Mouse (Mus musculus) hindbrain, embryonic 13.5 days (tissue): ENCODE data around the gene Mepce. TPM values are rescaled to one million over a fixed set of nuclear protein-coding genes. Genes with fewer than 3 reads are reported as not detected.

Experiments used
- ATAC-seq: fragments of 200-750 bp; cut with Nextera tagmentation; 2 replicates; pipeline ENCODE4 v1.8.0; 2017; ENCODE audit warnings: moderate TSS enrichment; ENCODE audit not compliant: low FRiP score
- H3K27ac ChIP-seq: fragments of 300-500 bp; sonication (generic); 2 replicates; pipeline ENCODE4 v1.5.1; 2015; ENCODE audit warnings: inconsistent platforms, mild to moderate bottlenecking, moderate library complexity
- H3K27me3 ChIP-seq: fragments of 300-500 bp; sonication (generic); 2 replicates; pipeline ENCODE4 v1.6.1; 2015; ENCODE audit warnings: mild to moderate bottlenecking, inconsistent platforms
- H3K36me3 ChIP-seq: fragments of 300-500 bp; sonication (generic); 2 replicates; pipeline ENCODE4 v1.6.1; 2015; ENCODE audit warnings: mild to moderate bottlenecking, inconsistent platforms
- H3K4me1 ChIP-seq: fragments of 300-500 bp; sonication (generic); replicated peaks from 2 replicates; pipeline ENCODE4 v1.6.1; 2015; ENCODE audit warnings: inconsistent platforms
- H3K4me2 ChIP-seq: fragments of 300-500 bp; sonication (generic); 2 replicates; pipeline ENCODE4 v1.6.1; 2015; ENCODE audit warnings: inconsistent platforms, mild to moderate bottlenecking, moderate library complexity
- H3K4me3 ChIP-seq: fragments of 300-500 bp; sonication (generic); 2 replicates; pipeline ENCODE4 v1.5.1; 2015; ENCODE audit warnings: mild to moderate bottlenecking, inconsistent platforms
- H3K9ac ChIP-seq: fragments of 300-500 bp; sonication (generic); 2 replicates; pipeline ENCODE4 v1.6.1; 2015; ENCODE audit warnings: mild to moderate bottlenecking, inconsistent platforms
- H3K9me3 ChIP-seq: fragments of 300-500 bp; sonication (generic); 2 replicates; pipeline ENCODE4 v1.6.1; 2016; ENCODE audit warnings: inconsistent platforms
- WGBS: fragments of 180-500 bp; shearing (Covaris S2); methylation state at CpG from one replicate; pipeline ENCODE4 v1.1.7; 2015; 5-methylcytosine and 5-hydroxymethylcytosine counted together
- polyA plus RNA-seq: library from polyadenylated mRNA; unstranded; fragments of >200 nt; fragmentation: Nextera tagmentation; extraction: Ambion mirVana; gene quantifications from 2 replicates; pipeline ENCODE4 v1.2.1, GENCODE M21; 2015

Mepce gene
- polyA plus RNA-seq, 1 experiment from 2014 or later = 10.7 TPM

GRCm38 (mm10) chr5:137822602-137823001, 35.1 kb upstream of the Mepce start:
- no peak for ATAC-seq
- H3K9ac ChIP-seq = no peak overlapping the region
- H3K36me3 ChIP-seq = no peaks in the 10 kb centered on the region
- H3K27ac ChIP-seq = no peak overlapping the region
- H3K4me1 ChIP-seq = no peaks in the 10 kb centered on the region
- WGBS = 89% methylated on average over 1 of the region's 1 CpGs
- H3K27me3 ChIP-seq = no peaks in the 10 kb centered on the region
- H3K4me3 ChIP-seq = no peak overlapping the region
- H3K4me2 ChIP-seq = no peak overlapping the region
- no peaks in the 10 kb centered on the region for H3K9me3 ChIP-seq

GRCm38 (mm10) chr5:137822126-137822525, 34.7 kb upstream of the Mepce start:
- Histone ChIP-seq H3K27me3 (no peaks in the 10 kb centered on the region), H3K27ac (no peak overlapping the region), H3K4me3 (no peak overlapping the region), H3K4me2 (no peak overlapping the region), H3K9me3 (no peaks in the 10 kb centered on the region), H3K9ac (no peak overlapping the region), H3K36me3 (no peaks in the 10 kb centered on the region), H3K4me1 (no peaks in the 10 kb centered on the region)
- ATAC-seq = no peak
- WGBS = 67% methylated on average over 4 of the region's 4 CpGs

GRCm38 (mm10) chr5:137817466-137818222, 30.2 kb upstream of the Mepce start:
- Histone ChIP-seq H3K4me1 (no peaks in the 10 kb centered on the region), H3K9me3 (no peaks in the 10 kb centered on the region), H3K27me3 (no peaks in the 10 kb centered on the region), H3K4me2 (no peak overlapping the region), H3K36me3 (no peaks in the 10 kb centered on the region), H3K4me3 (no peak overlapping the region), H3K27ac (no peak overlapping the region), H3K9ac (no peak overlapping the region)
- no peak for ATAC-seq
- WGBS = 82% methylated on average over 4 of the region's 4 CpGs

GRCm38 (mm10) chr5:137808316-137808715, 20.9 kb upstream of the Mepce start:
- H3K36me3 ChIP-seq = no peaks in the 10 kb centered on the region
- H3K27ac ChIP-seq = no peak overlapping the region
- H3K27me3 ChIP-seq = no peaks in the 10 kb centered on the region
- no peaks in the 10 kb centered on the region for H3K9me3 ChIP-seq
- no peak for ATAC-seq
- no peak overlapping the region for H3K4me3 ChIP-seq
- no peaks in the 10 kb centered on the region for H3K4me1 ChIP-seq
- H3K9ac ChIP-seq = no peak overlapping the region
- WGBS = 88% methylated on average over 5 of the region's 5 CpGs
- no peak overlapping the region for H3K4me2 ChIP-seq

- Histone ChIP-seq H3K27ac (no peak overlapping the region), H3K4me3 (no peak overlapping the region), H3K27me3 (no peaks in the 10 kb centered on the region), H3K36me3 (no peaks in the 10 kb centered on the region), H3K9ac (no peak overlapping the region), H3K4me1 (no peaks in the 10 kb centered on the region), H3K9me3 (no peaks in the 10 kb centered on the region), H3K4me2 (no peak overlapping the region)
- WGBS = 84% methylated on average over 1 of the region's 1 CpGs
- ATAC-seq = no peak
Observed at GRCm38 (mm10) chr5:137806158-137806557, 18.7 kb upstream of the Mepce start.

- 88% methylated on average over 3 of the region's 3 CpGs for WGBS
- no peak for ATAC-seq
- Histone ChIP-seq H3K4me1 (no peaks in the 10 kb centered on the region), H3K9me3 (no peaks in the 10 kb centered on the region), H3K4me3 (no peak overlapping the region), H3K9ac (no peak overlapping the region), H3K36me3 (no peaks in the 10 kb centered on the region), H3K27ac (no peak overlapping the region), H3K4me2 (no peak overlapping the region), H3K27me3 (no peaks in the 10 kb centered on the region)
Observed at GRCm38 (mm10) chr5:137800917-137801316, 13.5 kb upstream of the Mepce start.

- Histone ChIP-seq H3K4me1 (no peaks in the 10 kb centered on the region), H3K4me2 (no peak overlapping the region), H3K27ac (no peak overlapping the region), H3K27me3 (no peaks in the 10 kb centered on the region), H3K4me3 (no peak overlapping the region), H3K36me3 (no peaks in the 10 kb centered on the region), H3K9me3 (no peaks in the 10 kb centered on the region), H3K9ac (no peak overlapping the region)
- 78% methylated on average over 3 of the region's 3 CpGs for whole genome bisulfite sequencing
- no peak for ATAC-seq
Observed at GRCm38 (mm10) chr5:137796606-137797005, 9.2 kb upstream of the Mepce start.

GRCm38 (mm10) chr5:137791553-137791952, 4.1 kb upstream of the Mepce start:
- no peak overlapping the region for H3K27ac ChIP-seq
- peaks cover 5% of the 10 kb centered on the region; the same call in 1 of the 2 replicates for H3K27me3 ChIP-seq
- H3K9me3 ChIP-seq = no peaks in the 10 kb centered on the region
- no peak for ATAC-seq
- H3K36me3 ChIP-seq = no peaks in the 10 kb centered on the region
- peaks cover 5% of the 10 kb centered on the region for H3K4me1 ChIP-seq
- H3K9ac ChIP-seq = no peak overlapping the region
- no peak overlapping the region for H3K4me2 ChIP-seq
- H3K4me3 ChIP-seq = no peak overlapping the region

GRCm38 (mm10) chr5:137788946-137789531, 1.6 kb upstream of the Mepce start:
- no peak overlapping the region for H3K27ac ChIP-seq
- no peaks in the 10 kb centered on the region for H3K9me3 ChIP-seq
- no peak overlapping the region for H3K4me3 ChIP-seq
- peaks cover 19% of the 10 kb centered on the region for H3K4me1 ChIP-seq
- 98% methylated on average over 2 of the region's 2 CpGs for WGBS
- ATAC-seq = no peak
- peaks cover 7% of the 10 kb centered on the region for H3K36me3 ChIP-seq
- H3K4me2 ChIP-seq = no peak overlapping the region
- no peak overlapping the region for H3K9ac ChIP-seq
- peaks cover 5% of the 10 kb centered on the region; the same call in 1 of the 2 replicates for H3K27me3 ChIP-seq

GRCm38 (mm10) chr5:137788171-137788570, 716 bp upstream of the Mepce start:
- ATAC-seq = no peak
- Histone ChIP-seq H3K9me3 (no peaks in the 10 kb centered on the region), H3K27me3 (peaks cover 5% of the 10 kb centered on the region; the same call in 1 of the 2 replicates), H3K27ac (no peak overlapping the region), H3K36me3 (peaks cover 16% of the 10 kb centered on the region), H3K9ac (peak overlapping the region; percentile 19; the same call in 1 of the 2 replicates), H3K4me3 (peak overlapping the region; percentile 53), H3K4me2 (peak overlapping the region; percentile 95), H3K4me1 (peaks cover 28% of the 10 kb centered on the region)
- 68% methylated on average over 24 of the region's 24 CpGs for WGBS

- under 1% methylated on average over 79 of the region's 79 CpGs for WGBS
- H3K27ac ChIP-seq = peak overlapping the region; percentile 96
- peaks cover 46% of the 10 kb centered on the region for H3K4me1 ChIP-seq
- peak overlapping the region; percentile 95 for H3K4me2 ChIP-seq
- peak overlapping the region; percentile 98 for H3K9ac ChIP-seq
- peaks cover 34% of the 10 kb centered on the region for H3K36me3 ChIP-seq
- peaks cover 5% of the 10 kb centered on the region; the same call in 1 of the 2 replicates for H3K27me3 ChIP-seq
- H3K4me3 ChIP-seq = peak overlapping the region; percentile 87
- ATAC-seq = peak; percentile 90
- no peaks in the 10 kb centered on the region for H3K9me3 ChIP-seq
Observed at GRCm38 (mm10) chr5:137786109-137786942, 1.1 kb downstream of the Mepce start.
